In genomic region chr9:49055333-49056205, GRCm38 (mm10) we compare ENCODE assay signal across 8 mouse cellular contexts. TPM values are rescaled to one million over a fixed set of nuclear protein-coding genes. Genes with fewer than 3 reads are reported as not detected.
DNase-seq lines count a peak whose midpoint lies in the region; ATAC-seq lines count a peak whose summit lies in the region.

Zw10 (plus strand) TSS chr9:49055613.

- no peaks in the 10 kb centered on the region for H3K27me3 ChIP-seq in hindbrain, embryonic 11.5 days (ENCODE audit: control insufficient read depth, insufficient read depth, low read length)

- peak within 1 kb of the TSS; percentile 62 for H3K4me2 ChIP-seq in hindbrain, embryonic 11.5 days (replicated peaks; ENCODE audit: low read depth, low read length)

- H3K27ac ChIP-seq in hindbrain, embryonic 11.5 days (ENCODE audit: low read depth, low read length), result no peak within 1 kb of the TSS

- WGBS in hindbrain, embryonic 11.5 days, result under 1% methylated on average over 53 of the region's 53 CpGs

- no peaks in the 10 kb centered on the region for H3K4me1 ChIP-seq in hindbrain, embryonic 11.5 days (replicated peaks; ENCODE audit: control insufficient read depth, insufficient read depth, low read length)

- H3K9me3 ChIP-seq in hindbrain, embryonic 11.5 days (ENCODE audit: control insufficient read depth, low read length), result no peaks in the 10 kb centered on the region

- H3K4me3 ChIP-seq in hindbrain, embryonic 11.5 days (ENCODE audit: low read depth, low read length), result peak within 1 kb of the TSS; percentile 85

- H3K36me3 ChIP-seq in hindbrain, embryonic 11.5 days (ENCODE audit: control insufficient read depth, insufficient read depth, low read length), result no peaks in the 10 kb centered on the region

- DNase-seq in Muller cell, postnatal 12 days (ENCODE audit: inconsistent ontology term), result peak; percentile 95
- peak; percentile 96 for DNase-seq in cerebellum, adult 9-11 months
- peak; percentile 93 to 96 for DNase-seq in frontal cortex, adult 2 months (ENCODE audit: extremely low spot score in 1 of 2, low spot score in 1 of 2)
- peak; percentile 97 for DNase-seq in hindbrain, embryonic 11.5 days (ENCODE audit: low spot score)
- peak; percentile 89 to 92 for DNase-seq in layer of hippocampus, postnatal 10 days (ENCODE audit: low spot score in 2 of 2)
- DNase-seq in lung, postnatal 10 days, result peak; percentile 96
- DNase-seq in ovary, postnatal 36 days (ENCODE audit: low spot score), result peak; percentile 93
- peak; percentile 92 for DNase-seq in thymus, postnatal 25 days

- H3K9ac ChIP-seq in hindbrain, embryonic 11.5 days (ENCODE audit: low read depth, low read length), result peak within 1 kb of the TSS; percentile 93

- ATAC-seq in hindbrain, embryonic 11.5 days (ENCODE audit: low FRiP score), result peak; percentile 98

RNA-seq across cellular contexts. Expression of gene Zw10, which starts in this region (rescaled TPM):
- 22.1 and 24.0 TPM in 2 replicates for polyA plus RNA-seq in frontal cortex, adult 2 months (2012; rRNA removed)
- polyA plus RNA-seq in hindbrain, embryonic 11.5 days (2014; fragmentation: Nextera tagmentation; extraction: Ambion mirVana), result 48.1 and 52.8 TPM in 2 replicates
- total RNA-seq in layer of hippocampus, postnatal 10 days (2021), result 10 to 100 TPM; 14.9 to 15.4 TPM
